Mouse (Mus musculus) heart, adult 2 months (tissue): ENCODE measurements at regions not wholly inside any gene's neighbourhood (a gene's known extent, or its start where the extent isn't known, plus 50 kb on each side); places are given as distances from the start of the nearest gene placed in this dataset.

Source experiments
- CTCF ChIP-seq: fragments of 200-600 bp; IDR thresholded peaks from 2 replicates; pipeline ENCODE4 v1.8.1; 2022; ENCODE audit warnings: antibody characterized with exemption, mild to moderate bottlenecking, moderate library complexity
- POLR2A ChIP-seq: fragments of 200-500 bp; IDR thresholded peaks from 2 replicates; pipeline ENCODE4 v1.6.1; 2011; ENCODE audit warnings: mild to moderate bottlenecking, low read depth, low read length, control low read depth; ENCODE audit not compliant: insufficient read depth

GRCm38 (mm10) chr14:71281568-71281967 is 681.9 kb upstream of the Fam160b2 start:
- TF ChIP-seq CTCF (no peak), POLR2A (no peak)
